Mouse (Mus musculus) heart, adult 2 months (tissue): ENCODE results near the gene Kifc5b.

ENCODE experiments used
- CTCF ChIP-seq: fragments of 200-600 bp; IDR thresholded peaks from 2 replicates; pipeline ENCODE4 v1.8.1; 2022; ENCODE audit warnings: antibody characterized with exemption, mild to moderate bottlenecking, moderate library complexity
- POLR2A ChIP-seq: fragments of 200-500 bp; IDR thresholded peaks from 2 replicates; pipeline ENCODE4 v1.6.1; 2011; ENCODE audit warnings: mild to moderate bottlenecking, low read depth, low read length, control low read depth; ENCODE audit not compliant: insufficient read depth

GRCm38 (mm10) chr17:26946567-26946966, 29.7 kb downstream of the Kifc5b start:
- TF ChIP-seq CTCF (peak; percentile 67), POLR2A (peak; percentile 54; the same call in 1 of the 2 replicates)
